Mouse (Mus musculus) liver, embryonic 14.5 days (tissue): Measurements from ENCODE around the gene Gm17268.

ENCODE experiments used
- CTCF ChIP-seq: IDR thresholded peaks from 2 replicates; pipeline ENCODE4 v1.5.1; 2016; ENCODE audit warnings: antibody characterized with exemption, low read depth, control low read depth
- EP300 ChIP-seq: IDR thresholded peaks from 2 replicates; pipeline ENCODE4 v1.6.1; 2016; ENCODE audit warnings: antibody characterized with exemption, low read depth

DNA sequence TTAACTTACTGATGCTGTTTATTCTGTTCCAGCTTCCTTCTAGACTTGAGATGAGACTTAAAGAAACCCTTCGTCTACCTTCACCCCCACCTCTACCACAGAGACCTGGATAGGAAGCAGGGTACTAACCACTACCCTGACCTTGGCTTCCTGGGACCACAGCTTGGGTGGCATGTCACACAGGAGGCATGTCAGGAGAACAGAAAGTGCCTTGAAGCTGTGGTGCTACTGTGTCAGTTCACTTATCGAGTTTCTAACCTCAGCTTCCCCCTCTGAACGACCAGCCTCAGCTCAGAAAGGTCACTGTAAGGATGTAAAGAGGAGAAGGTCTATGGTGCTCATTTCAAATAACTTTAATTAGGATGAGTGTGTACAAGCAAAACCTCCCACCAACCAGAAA lies 17.0 kb downstream of the Gm17268 start:
- no peak for TF ChIP-seq CTCF
- TF ChIP-seq EP300 = no peak
